ENCODE assay signal across 8 mouse cellular contexts in the genomic region with DNA sequence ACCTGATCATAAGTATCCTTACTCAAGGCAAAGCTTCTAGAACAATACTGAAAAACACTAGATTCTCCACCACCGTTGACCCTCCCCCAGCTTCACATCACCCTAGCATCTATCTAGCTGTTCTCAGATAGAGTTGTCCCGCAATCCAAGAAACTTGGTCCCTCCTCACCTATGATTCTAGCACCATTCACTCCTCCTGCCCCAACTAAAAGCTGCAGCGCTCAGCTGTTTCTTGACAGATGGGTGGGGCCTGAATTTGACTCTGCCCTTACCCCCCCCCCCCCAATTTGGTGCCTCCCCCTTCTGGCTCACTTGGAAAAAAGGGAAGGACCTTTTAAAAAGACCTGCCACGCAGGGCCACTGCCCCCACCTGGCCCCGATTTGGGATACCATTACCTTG. TPM values are rescaled to one million over a fixed set of nuclear protein-coding genes. Genes with fewer than 3 reads are reported as not detected.
DNase-seq lines count a peak whose midpoint lies in the region; ATAC-seq and TF ChIP-seq lines count a peak whose summit lies in the region.

No protein-coding gene starts in this region.

- no peaks in the 10 kb centered on the region for H3K9me3 ChIP-seq in ES-Bruce4 (replicated peaks; ENCODE audit: control insufficient read depth, insufficient read depth, low read length, poor library complexity, severe bottlenecking)
- no peaks in the 10 kb centered on the region for H3K9me3 ChIP-seq in forebrain, postnatal 0 days (ENCODE audit: low read length)
- no peaks in the 10 kb centered on the region for H3K9me3 ChIP-seq in liver, embryonic 15.5 days (replicated peaks)

- WGBS in cerebellum, adult 2 months = 64% methylated on average over 5 of the region's 5 CpGs
- WGBS in forebrain, postnatal 0 days = 58% methylated on average over 5 of the region's 5 CpGs
- WGBS in liver, embryonic 15.5 days (ENCODE audit: insufficient replicate concordance) = 34% methylated on average over 5 of the region's 5 CpGs

- no peak for TF ChIP-seq POLR2A in cerebellum, adult 2 months (IDR thresholded peaks at IDR 0.05; ENCODE audit: borderline replicate concordance, insufficient read depth, low read length)
- no peak for TF ChIP-seq POLR2A in ES-Bruce4 (IDR thresholded peaks at IDR 0.05; ENCODE audit: insufficient read depth, low read length)

- DNase-seq in cerebellum, adult 2 months = no peak
- no peak for DNase-seq in cerebellum, postnatal 14 days
- DNase-seq in forebrain, postnatal 0 days = no peak
- no peak for DNase-seq in urinary bladder, postnatal 4 days (ENCODE audit: low spot score in 2 of 2)
- DNase-seq in cerebellum, adult 9-10 months = no peak
- no peak for DNase-seq in Muller cell, postnatal 12 days (ENCODE audit: inconsistent ontology term)

- ATAC-seq in forebrain, postnatal 0 days = peak; percentile 12; the same call in 1 of the 2 replicates
- ATAC-seq in liver, embryonic 15.5 days (ENCODE audit: insufficient read depth) = no peak

- H3K4me3 ChIP-seq in cerebellum, adult 2 months (replicated peaks; ENCODE audit: insufficient read depth, low read depth, low read length) = peak overlapping the region; percentile 67
- H3K4me3 ChIP-seq in ES-Bruce4 (ENCODE audit: low read depth, low read length) = peak overlapping the region; percentile 56
- H3K4me3 ChIP-seq in forebrain, postnatal 0 days (ENCODE audit: low read depth, low read length) = peak overlapping the region; percentile 92
- H3K4me3 ChIP-seq in liver, embryonic 15.5 days (replicated peaks) = peak overlapping the region; percentile 94

- H3K36me3 ChIP-seq in ES-Bruce4 (ENCODE audit: control insufficient read depth, insufficient read depth, low read length, poor library complexity, severe bottlenecking) = peaks cover 34% of the 10 kb centered on the region
- peaks cover 34% of the 10 kb centered on the region for H3K36me3 ChIP-seq in forebrain, postnatal 0 days (ENCODE audit: insufficient read depth)
- peaks cover 28% of the 10 kb centered on the region for H3K36me3 ChIP-seq in liver, embryonic 15.5 days (replicated peaks)

- peak overlapping the region; percentile 51 for H3K4me2 ChIP-seq in forebrain, postnatal 0 days (ENCODE audit: low read depth)
- peak overlapping the region; percentile 89 for H3K4me2 ChIP-seq in liver, embryonic 15.5 days

- TF ChIP-seq EP300 in ES-Bruce4 (IDR thresholded peaks at IDR 0.05; ENCODE audit: insufficient read depth, low read depth, low read length) = no peak

- TF ChIP-seq CTCF in cerebellum, adult 2 months (IDR thresholded peaks at IDR 0.05; ENCODE audit: borderline replicate concordance, insufficient read depth, low read depth, low read length) = no peak
- TF ChIP-seq CTCF in ES-Bruce4 (IDR thresholded peaks at IDR 0.05; ENCODE audit: low read depth, low read length) = no peak
- TF ChIP-seq CTCF in forebrain, postnatal 0 days (IDR thresholded peaks at IDR 0.05; ENCODE audit: low read depth) = no peak

- H3K4me1 ChIP-seq in cerebellum, adult 2 months (ENCODE audit: control insufficient read depth, insufficient read depth, low read length) = peaks cover 10% of the 10 kb centered on the region; the same call in 1 of the 2 replicates
- peaks cover 2% of the 10 kb centered on the region for H3K4me1 ChIP-seq in ES-Bruce4 (ENCODE audit: control insufficient read depth, insufficient read depth, low read length)
- H3K4me1 ChIP-seq in forebrain, postnatal 0 days (ENCODE audit: insufficient read depth) = peaks cover 11% of the 10 kb centered on the region
- peaks cover 65% of the 10 kb centered on the region for H3K4me1 ChIP-seq in liver, embryonic 15.5 days (replicated peaks)

- H3K27me3 ChIP-seq in cerebellum, adult 2 months (ENCODE audit: control insufficient read depth, insufficient read depth, low read length) = no peaks in the 10 kb centered on the region
- no peaks in the 10 kb centered on the region for H3K27me3 ChIP-seq in ES-Bruce4 (ENCODE audit: control insufficient read depth, insufficient read depth, low read length, poor library complexity, severe bottlenecking)
- H3K27me3 ChIP-seq in forebrain, postnatal 0 days (ENCODE audit: insufficient read depth, low read length) = no peaks in the 10 kb centered on the region
- no peaks in the 10 kb centered on the region for H3K27me3 ChIP-seq in liver, embryonic 15.5 days

- no peak overlapping the region for H3K27ac ChIP-seq in cerebellum, adult 2 months (ENCODE audit: insufficient read depth, low read length)
- H3K27ac ChIP-seq in ES-Bruce4 (ENCODE audit: insufficient read depth, low read length) = peak overlapping the region; percentile 86
- H3K27ac ChIP-seq in forebrain, postnatal 0 days (ENCODE audit: low read depth, low read length) = peak overlapping the region; percentile 80
- peak overlapping the region; percentile 79 for H3K27ac ChIP-seq in liver, embryonic 15.5 days (replicated peaks)

- H3K9ac ChIP-seq in ES-Bruce4 (ENCODE audit: low read depth, poor library complexity, severe bottlenecking) = peak overlapping the region; percentile 10; the same call in 1 of the 2 replicates
- H3K9ac ChIP-seq in forebrain, postnatal 0 days = peak overlapping the region; percentile 94
- H3K9ac ChIP-seq in liver, embryonic 15.5 days = peak overlapping the region; percentile 90

RNA-seq across cellular contexts. Expression of a gene that starts 14.4 kb away (rescaled TPM):
- polyA plus RNA-seq in cerebellum, adult 2 months (2012; rRNA removed) = 279 and 287 TPM in 2 replicates
- 67.7 and 78.8 TPM in 2 replicates for polyA plus RNA-seq in ES-Bruce4 (2011; ENCODE audit: insufficient read depth, insufficient read length, low read depth, missing spikeins)
- 74.2 and 86.2 TPM in 2 replicates for total RNA-seq in forebrain, postnatal 0 days (2014; rRNA removed)
- 76.0 and 80.5 TPM in 2 replicates for polyA plus RNA-seq in forebrain, postnatal 0 days (2015; fragmentation: Nextera tagmentation; extraction: Ambion mirVana)
- polyA plus RNA-seq in liver, embryonic 15.5 days (2015; fragmentation: Nextera tagmentation; extraction: Ambion mirVana) = 36.1 and 39.1 TPM in 2 replicates

RNA-seq across cellular contexts. Expression of a gene that starts 24.4 kb away (rescaled TPM):
- polyA plus RNA-seq in cerebellum, adult 2 months (2012; rRNA removed) = 48.5 and 51.2 TPM in 2 replicates
- polyA plus RNA-seq in ES-Bruce4 (2011; ENCODE audit: insufficient read depth, insufficient read length, low read depth, missing spikeins) = 56.3 and 69.9 TPM in 2 replicates
- 38.2 and 55.4 TPM in 2 replicates for total RNA-seq in forebrain, postnatal 0 days (2014; rRNA removed)
- polyA plus RNA-seq in forebrain, postnatal 0 days (2015; fragmentation: Nextera tagmentation; extraction: Ambion mirVana) = 35.4 and 42.0 TPM in 2 replicates
- 6.2 and 6.7 TPM in 2 replicates for polyA plus RNA-seq in liver, embryonic 15.5 days (2015; fragmentation: Nextera tagmentation; extraction: Ambion mirVana)

RNA-seq across cellular contexts. Expression of a gene that starts 38.5 kb away (rescaled TPM):
- polyA plus RNA-seq in cerebellum, adult 2 months (2012; rRNA removed) = 0.92 and 1.2 TPM in 2 replicates
- 0.20 and 0.96 TPM in 2 replicates for polyA plus RNA-seq in ES-Bruce4 (2011; ENCODE audit: insufficient read depth, insufficient read length, low read depth, missing spikeins)
- 0.52 and 0.62 TPM in 2 replicates for total RNA-seq in forebrain, postnatal 0 days (2014; rRNA removed)
- polyA plus RNA-seq in forebrain, postnatal 0 days (2015; fragmentation: Nextera tagmentation; extraction: Ambion mirVana) = 0.20 and 0.54 TPM in 2 replicates
- polyA plus RNA-seq in liver, embryonic 15.5 days (2015; fragmentation: Nextera tagmentation; extraction: Ambion mirVana) = 2.4 and 4.0 TPM in 2 replicates

RNA-seq across cellular contexts. Expression of a gene that starts 43.8 kb away (rescaled TPM):
- 117 and 127 TPM in 2 replicates for polyA plus RNA-seq in cerebellum, adult 2 months (2012; rRNA removed)
- polyA plus RNA-seq in ES-Bruce4 (2011; ENCODE audit: insufficient read depth, insufficient read length, low read depth, missing spikeins) = 135 and 154 TPM in 2 replicates
- 75.0 and 114 TPM in 2 replicates for total RNA-seq in forebrain, postnatal 0 days (2014; rRNA removed)
- polyA plus RNA-seq in forebrain, postnatal 0 days (2015; fragmentation: Nextera tagmentation; extraction: Ambion mirVana) = 44.8 and 64.3 TPM in 2 replicates
- polyA plus RNA-seq in liver, embryonic 15.5 days (2015; fragmentation: Nextera tagmentation; extraction: Ambion mirVana) = 29.1 and 32.3 TPM in 2 replicates

RNA-seq across cellular contexts. Expression of a gene that starts 59.1 kb away (rescaled TPM):
- not detected in 2 replicates for polyA plus RNA-seq in cerebellum, adult 2 months (2012; rRNA removed)
- not detected in 2 replicates for polyA plus RNA-seq in ES-Bruce4 (2011; ENCODE audit: insufficient read depth, insufficient read length, low read depth, missing spikeins)
- total RNA-seq in forebrain, postnatal 0 days (2014; rRNA removed) = not detected in 2 replicates
- not detected in 2 replicates for polyA plus RNA-seq in forebrain, postnatal 0 days (2015; fragmentation: Nextera tagmentation; extraction: Ambion mirVana)
- 7.2 and 9.2 TPM in 2 replicates for polyA plus RNA-seq in liver, embryonic 15.5 days (2015; fragmentation: Nextera tagmentation; extraction: Ambion mirVana)

Comparison
In these comparisons a context has a peak if more than half of its experiments do, and no peak if none do; other contexts are left out.
1. H3K9ac ChIP-seq: peak in every context shown above with its lines; median percentile 94 in forebrain, postnatal 0 days; 90 in liver, embryonic 15.5 days; 10 in ES-Bruce4.